Mouse (Mus musculus) hindbrain, postnatal 0 days (tissue): Measurements from ENCODE around the gene Btbd35f11. TPM values are rescaled to one million over a fixed set of nuclear protein-coding genes. Genes with fewer than 3 reads are reported as not detected.
"Not testable (repeated sequence)": the region's sequence is repeated elsewhere in the genome, so short reads cannot be mapped to it uniquely, and the experiment has no call there.

ENCODE experiments used
- ATAC-seq: fragments of 200-750 bp; cut with Nextera tagmentation; 2 replicates; pipeline ENCODE4 v1.8.0; 2017; ENCODE audit warnings: mild to moderate bottlenecking, moderate TSS enrichment, moderate library complexity
- DNase-seq: peaks from one replicate; pipeline ENCODE4 v3.0.0-alpha.2; 2015; ENCODE audit warnings: low spot score
- H3K27ac ChIP-seq: fragments of 300-500 bp; sonication (generic); 2 replicates; pipeline ENCODE4 v1.5.1; 2014; ENCODE audit warnings: mild to moderate bottlenecking
- H3K27me3 ChIP-seq: fragments of 300-500 bp; sonication (generic); 2 replicates; pipeline ENCODE4 v1.6.1; 2014; ENCODE audit warnings: low read length, mixed read lengths; ENCODE audit not compliant: insufficient read depth
- H3K36me3 ChIP-seq: fragments of 300-500 bp; sonication (generic); 2 replicates; pipeline ENCODE4 v1.6.1; 2014; ENCODE audit warnings: low read length, mixed read lengths; ENCODE audit not compliant: insufficient read depth
- H3K4me1 ChIP-seq: fragments of 300-500 bp; sonication (generic); 2 replicates; pipeline ENCODE4 v1.6.1; 2014; ENCODE audit warnings: antibody characterized with exemption, low read length, mixed read lengths; ENCODE audit not compliant: insufficient read depth
- H3K4me2 ChIP-seq: fragments of 300-500 bp; sonication (generic); 2 replicates; pipeline ENCODE4 v1.6.1; 2014; ENCODE audit warnings: low read depth, mild to moderate bottlenecking, low read length, moderate library complexity, mixed read lengths
- H3K4me3 ChIP-seq: fragments of 300-500 bp; sonication (generic); 2 replicates; pipeline ENCODE4 v1.5.1; 2014; ENCODE audit warnings: low read length
- H3K9ac ChIP-seq: fragments of 300-500 bp; sonication (generic); replicated peaks from 2 replicates; pipeline ENCODE4 v1.6.1; 2014; ENCODE audit warnings: mild to moderate bottlenecking, low read length, moderate library complexity, mixed read lengths
- H3K9me3 ChIP-seq: fragments of 300-500 bp; sonication (generic); 2 replicates; pipeline ENCODE4 v1.6.1; 2016; ENCODE audit warnings: low read length, mixed read lengths
- WGBS: fragments of 180-500 bp; shearing (Covaris S2); extraction: QIAGEN DNeasy Blood & Tissue Kit; methylation state at CpG from one replicate; pipeline ENCODE4 v1.1.7; 2014; 5-methylcytosine and 5-hydroxymethylcytosine counted together
- polyA plus RNA-seq: library from polyadenylated mRNA; unstranded; fragments of >200 nt; fragmentation: Nextera tagmentation; extraction: Ambion mirVana; gene quantifications from 2 replicates; pipeline ENCODE4 v1.2.1, GENCODE M21; 2015
- total RNA-seq: library from RNA; depleted of rRNA; stranded (reverse); fragments of >200 nt; gene quantifications from 2 replicates; pipeline ENCODE4 v1.2.3, GENCODE M21; 2014; rRNA removed

Gene Btbd35f11
- not detected in 2 replicates for total RNA-seq
- polyA plus RNA-seq: not detected in 2 replicates

GRCm38 (mm10) chrX:3443590-3443989 lies at the start of gene Btbd35f11:
Gene Btbd35f11 (minus strand): TSS chrX:3443690.
- 50% methylated on average over 2 of the region's 3 CpGs for WGBS

DNA sequence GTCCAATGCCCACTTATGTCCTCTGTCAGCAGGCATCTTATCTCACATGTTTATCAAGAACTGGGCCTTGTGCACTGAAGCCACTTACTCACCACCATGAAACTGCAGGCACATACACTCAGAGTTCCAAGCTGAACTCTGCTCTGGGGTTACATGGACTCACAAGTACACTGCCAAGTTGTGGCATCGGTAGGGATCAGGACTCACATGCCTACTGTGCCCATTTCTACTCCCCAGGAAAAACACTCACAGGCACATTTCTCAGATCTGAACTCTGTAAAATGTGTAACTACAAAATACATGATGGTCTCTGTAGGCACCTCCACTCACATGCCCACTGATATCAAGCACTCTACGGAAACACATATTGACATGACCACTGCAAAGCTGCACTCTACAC lies 33.5 kb downstream of the Btbd35f11 start:
- DNase-seq, ATAC-seq, H3K27ac ChIP-seq, H3K27me3 ChIP-seq, H3K4me1 ChIP-seq, H3K9me3 ChIP-seq, H3K9ac ChIP-seq, H3K4me2 ChIP-seq, H3K4me3 ChIP-seq, H3K36me3 ChIP-seq: not testable (repeated sequence)
- WGBS: 100% methylated on average over 1 of the region's 2 CpGs

More at GRCm38 (mm10) chrX:3443590-3443989, at the start of gene Btbd35f11:
- ATAC-seq, H3K9ac ChIP-seq, H3K27ac ChIP-seq, H3K4me1 ChIP-seq, H3K4me3 ChIP-seq, DNase-seq, H3K27me3 ChIP-seq, H3K4me2 ChIP-seq, H3K36me3 ChIP-seq, H3K9me3 ChIP-seq: not testable (repeated sequence)

Other genes starting within 250 kb of the Btbd35f11 start
- gene Btbd35f24, start 247.9 kb downstream of the Btbd35f11 start, total RNA-seq: not detected in 2 replicates
- not detected in 2 replicates for gene Btbd35f24, start 247.9 kb downstream of the Btbd35f11 start, polyA plus RNA-seq